Mouse (Mus musculus) ovary, adult 18-20 months (tissue): ENCODE data around the gene Spag16.

ENCODE experiments used
- DNase-seq: peaks from one replicate; pipeline ENCODE4 v3.0.0; 2022; ENCODE audit warnings: low spot score, mixed read lengths

Gene Spag16

GRCm38 (mm10) chr1:70082208-70082878, 255.6 kb downstream of the Spag16 start:
- no peak for DNase-seq

GRCm38 (mm10) chr1:70104683-70105082, 277.9 kb downstream of the Spag16 start:
- DNase-seq: no peak

GRCm38 (mm10) chr1:70116212-70116982, 289.6 kb downstream of the Spag16 start:
- DNase-seq: no peak

GRCm38 (mm10) chr1:70128035-70128434, 301.3 kb downstream of the Spag16 start:
- DNase-seq: no peak

- DNase-seq: no peak
These were observed 308.8 kb downstream of the Spag16 start for GRCm38 (mm10) chr1:70135547-70135946.

GRCm38 (mm10) chr1:70165343-70166158, 338.8 kb downstream of the Spag16 start:
- DNase-seq: no peak

- no peak for DNase-seq
These were observed 353.5 kb downstream of the Spag16 start for GRCm38 (mm10) chr1:70180123-70180741.

GRCm38 (mm10) chr1:70264815-70265214, 438.0 kb downstream of the Spag16 start:
- no peak for DNase-seq

- no peak for DNase-seq
These were observed 439.2 kb downstream of the Spag16 start for GRCm38 (mm10) chr1:70265920-70266505.

- no peak for DNase-seq
These were observed 443.4 kb downstream of the Spag16 start for GRCm38 (mm10) chr1:70270139-70270538.

- no peak for DNase-seq
These were observed 446.0 kb downstream of the Spag16 start for GRCm38 (mm10) chr1:70272753-70273152.

- DNase-seq: no peak
These were observed 452.5 kb downstream of the Spag16 start for GRCm38 (mm10) chr1:70279296-70279695.

GRCm38 (mm10) chr1:70283388-70283787, 456.6 kb downstream of the Spag16 start:
- DNase-seq: no peak

- DNase-seq: no peak
These were observed 457.4 kb downstream of the Spag16 start for GRCm38 (mm10) chr1:70284140-70284539.

- DNase-seq: no peak
These were observed 489.5 kb downstream of the Spag16 start for GRCm38 (mm10) chr1:70316128-70316765.

- DNase-seq: no peak
These were observed 494.2 kb downstream of the Spag16 start for GRCm38 (mm10) chr1:70320951-70321350.

GRCm38 (mm10) chr1:70346179-70346578, 519.4 kb downstream of the Spag16 start:
- DNase-seq: no peak

- DNase-seq: no peak
These were observed 524.6 kb downstream of the Spag16 start for GRCm38 (mm10) chr1:70351371-70351770.

- DNase-seq: no peak
These were observed 527.2 kb downstream of the Spag16 start for GRCm38 (mm10) chr1:70354014-70354413.

- DNase-seq: no peak
These were observed 545.0 kb downstream of the Spag16 start for GRCm38 (mm10) chr1:70371721-70372120.

- no peak for DNase-seq
These were observed 553.3 kb downstream of the Spag16 start for GRCm38 (mm10) chr1:70380096-70380495.
